Mouse (Mus musculus): ENCODE data around the gene Fam187b.

Gene Fam187b

DNA sequence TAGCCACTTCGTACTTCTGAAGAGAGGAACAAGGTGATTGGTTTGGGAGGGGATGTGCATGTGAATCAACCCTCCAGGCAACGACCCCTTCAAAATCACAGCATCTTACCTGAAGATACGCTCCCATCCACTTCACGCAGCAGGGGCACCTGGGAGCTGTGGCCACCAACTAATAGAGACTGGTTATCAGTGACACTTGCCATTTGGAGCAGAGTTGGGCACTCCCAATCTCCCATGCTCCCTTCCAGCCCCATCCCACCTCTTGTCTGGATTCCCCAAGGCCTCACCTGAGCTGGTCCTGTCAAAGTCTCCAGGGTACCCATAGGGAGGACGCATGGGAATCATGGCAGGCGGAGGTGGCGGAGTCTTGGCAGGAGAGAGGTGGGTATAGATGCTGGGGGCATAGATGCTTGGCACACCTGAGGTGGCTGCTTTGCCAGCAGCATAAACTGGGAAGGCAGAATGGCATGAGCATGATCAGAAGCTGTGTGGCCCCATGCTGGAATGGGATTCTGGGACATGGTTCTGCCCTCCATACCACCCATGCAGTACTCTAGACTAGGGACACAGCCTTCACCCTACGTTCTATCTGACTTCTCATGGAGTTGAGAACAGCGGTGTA lies 14.6 kb upstream of the Fam187b start:
- no peak for DNase-seq

DNA sequence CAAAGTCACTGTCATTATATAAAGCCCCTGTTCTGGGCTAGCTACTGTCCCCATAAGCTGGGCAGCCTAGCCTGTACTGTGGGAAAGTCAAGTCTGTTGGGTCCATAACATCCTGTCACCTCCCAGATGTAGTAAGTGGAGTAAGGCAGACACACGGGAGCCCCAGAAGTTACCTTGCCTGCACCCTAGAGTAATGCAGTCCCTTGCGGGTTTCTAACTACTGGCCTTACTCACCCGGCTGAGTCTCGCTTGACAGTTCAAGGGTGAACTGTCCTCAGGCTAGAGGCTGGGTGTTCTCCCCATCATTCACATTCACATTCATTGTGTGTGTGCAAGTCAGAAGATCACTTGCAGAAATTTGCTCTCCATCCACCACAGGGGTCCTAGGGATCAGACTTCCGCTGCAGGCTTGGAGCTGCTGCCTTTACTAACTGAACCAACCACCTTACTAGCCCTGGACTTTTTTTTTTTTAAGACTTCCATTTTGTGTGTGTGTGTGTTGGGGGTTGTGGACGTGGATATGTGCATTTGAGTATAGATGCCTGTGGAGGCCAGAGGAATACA lies 13.7 kb upstream of the Fam187b start:
- no peak for DNase-seq

DNA sequence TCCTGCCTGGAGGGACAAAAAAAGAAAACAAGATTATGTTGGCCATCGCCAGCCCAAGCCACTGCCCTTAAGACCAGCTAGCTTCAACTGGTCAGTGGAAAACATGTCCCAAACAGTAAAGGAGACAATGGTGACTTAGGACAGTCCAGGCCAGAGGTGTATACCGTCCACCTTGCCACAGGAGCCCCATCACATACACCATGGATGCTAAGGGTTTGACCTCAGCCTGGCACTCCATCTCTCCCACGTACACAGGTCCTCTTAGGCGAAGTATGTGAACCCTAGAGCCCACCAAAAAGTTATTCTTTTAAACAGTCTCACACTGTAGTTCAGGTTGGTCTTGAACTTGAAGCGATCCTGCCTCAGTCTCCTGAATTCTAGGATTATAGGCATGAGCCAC lies 10.7 kb upstream of the Fam187b start:
- DNase-seq: no peak

DNA sequence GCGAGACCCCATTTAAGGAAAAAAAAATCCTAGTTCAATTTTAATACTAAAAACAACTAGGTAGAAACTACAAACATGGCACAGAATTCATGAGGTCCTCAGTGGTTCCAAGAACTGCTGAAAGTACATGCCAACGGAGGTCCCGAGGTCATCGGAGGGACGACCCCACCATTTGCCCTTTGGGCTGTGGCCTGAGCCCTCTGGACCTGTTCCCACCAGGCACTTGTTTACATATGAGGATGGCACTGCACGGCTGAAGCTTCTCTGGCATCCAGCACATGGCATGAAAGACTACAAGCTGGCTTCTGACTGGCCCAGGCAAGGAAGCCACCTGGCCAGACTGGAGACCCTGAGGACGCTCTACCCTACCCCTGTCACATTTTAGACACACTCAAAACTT lies 9.2 kb upstream of the Fam187b start:
- DNase-seq: no peak

DNA sequence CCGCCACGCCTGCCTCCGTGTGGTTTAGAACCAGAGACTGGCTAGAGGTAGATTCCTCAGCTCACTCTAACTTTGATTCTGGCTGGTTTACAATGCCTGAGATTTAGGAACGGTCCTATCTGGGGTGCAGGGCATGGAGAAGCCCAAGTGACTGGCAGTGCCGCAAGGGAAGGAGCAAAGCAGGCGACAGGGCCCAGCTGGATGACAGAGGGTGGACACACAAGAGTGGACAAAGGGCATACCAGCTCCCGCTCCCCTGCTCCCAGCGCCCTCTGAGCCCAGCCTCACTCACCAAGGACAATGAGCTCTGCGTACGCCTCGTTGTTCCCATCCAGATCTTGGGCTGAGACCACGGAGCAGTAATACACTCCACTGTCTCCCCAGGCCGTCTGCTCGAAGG lies 7.9 kb upstream of the Fam187b start:
- no peak for DNase-seq

DNA sequence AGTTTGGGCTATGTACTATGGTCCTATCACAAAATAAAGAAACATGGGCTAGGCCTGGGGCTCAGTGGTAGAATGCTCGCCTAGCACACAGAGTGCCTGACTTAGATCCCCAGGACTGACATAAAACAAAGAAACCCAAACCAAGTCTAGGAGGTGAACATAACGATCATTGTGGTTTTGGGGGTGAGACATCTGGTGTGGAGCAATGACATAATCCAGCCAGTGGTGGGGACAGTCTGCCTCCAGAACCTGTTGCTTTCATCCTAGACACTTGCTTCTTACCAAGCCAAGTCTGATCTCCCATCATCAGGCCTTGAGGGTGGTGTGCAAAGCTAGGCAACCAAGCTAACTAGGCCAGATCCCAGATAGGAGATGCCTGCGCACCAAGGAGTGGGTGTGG lies 6.9 kb upstream of the Fam187b start:
- DNase-seq: no peak

DNA sequence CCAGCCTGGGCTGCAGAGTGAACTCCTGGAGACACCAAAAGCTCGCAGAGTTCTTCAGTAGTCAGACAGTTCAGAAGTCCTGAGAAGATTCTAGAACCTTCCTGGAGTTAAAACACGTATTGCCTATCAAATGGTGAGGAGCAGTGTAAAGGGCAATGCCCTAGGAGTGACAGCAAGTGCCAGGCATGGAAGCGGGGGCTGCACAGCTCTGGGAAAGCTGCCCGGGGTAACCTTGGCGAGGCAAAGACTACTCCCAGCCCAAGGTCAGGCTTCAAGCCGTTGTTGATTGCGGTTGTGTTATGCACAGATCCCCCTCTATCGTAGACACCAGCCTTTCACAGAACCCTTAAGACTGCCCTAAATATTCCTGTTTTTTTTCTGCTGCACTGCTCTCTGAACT lies 5.0 kb upstream of the Fam187b start:
- DNase-seq: no peak

DNA sequence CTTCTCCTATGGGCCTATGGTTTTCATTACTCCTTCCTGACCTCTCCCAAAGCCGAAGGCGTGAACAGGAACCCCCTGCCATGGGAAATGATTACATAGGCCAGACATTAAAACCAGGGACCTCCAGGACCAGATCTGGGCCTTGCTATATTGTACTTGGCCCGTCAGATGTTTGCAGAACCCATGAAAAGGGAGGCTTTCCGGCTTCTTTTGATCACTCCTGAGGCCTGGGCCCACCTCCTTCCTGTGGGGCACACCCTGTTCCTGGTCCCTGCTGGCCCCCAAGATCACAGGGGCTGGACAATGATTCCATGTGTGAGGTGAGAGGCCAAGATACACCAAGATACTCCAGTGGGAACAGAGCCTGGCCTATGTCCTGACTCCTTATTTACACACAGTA lies 4.4 kb upstream of the Fam187b start:
- no peak for DNase-seq

DNA sequence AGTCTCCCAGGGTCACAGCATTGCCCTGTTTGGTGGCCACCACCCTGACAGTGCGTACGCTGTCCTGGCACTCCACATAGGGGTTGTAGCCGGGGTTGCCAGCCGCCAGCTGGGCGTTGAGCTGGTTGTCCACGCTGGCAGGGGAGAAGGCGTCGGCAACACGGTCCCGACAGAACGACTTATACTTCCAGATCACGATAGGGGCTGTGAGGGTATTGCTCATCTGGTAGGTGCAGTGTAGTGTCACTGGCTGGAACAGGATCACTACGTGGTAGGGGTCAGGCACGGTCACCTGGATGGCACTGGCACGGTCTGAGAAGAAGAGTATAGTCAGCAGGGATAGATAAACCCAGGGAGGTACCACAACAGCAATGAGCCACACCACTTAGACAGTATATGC lies 1.7 kb upstream of the Fam187b start:
- no peak for DNase-seq

DNA sequence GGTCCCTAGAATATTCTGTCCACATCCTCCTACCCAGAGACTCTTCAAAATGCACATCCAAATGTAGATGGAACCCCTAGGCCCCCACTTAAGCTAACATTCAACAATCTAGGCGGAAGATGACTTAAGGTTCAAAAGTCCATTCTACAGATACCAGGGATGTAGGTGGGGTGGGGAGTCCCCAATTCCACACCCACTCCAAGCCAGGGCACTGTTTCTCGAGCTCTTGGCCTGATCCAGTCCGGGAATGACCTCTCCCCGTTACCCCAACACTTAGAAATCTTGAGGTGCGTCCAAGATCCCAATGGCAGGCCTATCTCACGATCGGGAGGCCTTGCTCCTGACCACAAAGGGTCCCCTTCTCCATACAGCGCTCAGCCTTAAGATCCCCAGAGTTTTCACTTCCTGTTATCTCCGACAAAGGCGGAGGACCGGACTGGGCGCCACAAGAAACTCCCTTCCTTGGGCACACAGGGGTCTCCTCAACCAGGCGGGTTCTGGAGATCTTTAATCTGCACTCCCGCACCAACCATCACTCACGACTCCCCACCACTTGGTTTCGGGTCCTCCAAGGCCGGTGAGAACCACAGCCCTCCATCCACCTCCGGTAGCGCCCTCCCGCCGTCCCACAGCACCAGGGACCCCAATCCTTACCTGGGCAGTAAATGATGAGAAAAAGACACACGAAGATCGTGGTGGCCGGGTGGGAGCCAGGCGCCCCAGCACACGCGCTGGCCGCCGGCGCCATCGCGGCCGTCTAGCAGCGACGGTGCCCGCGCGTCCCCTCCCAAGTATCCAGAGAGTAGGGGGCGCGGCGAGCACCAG lies 952 bp upstream of the Fam187b start:
- no peak for DNase-seq

DNA sequence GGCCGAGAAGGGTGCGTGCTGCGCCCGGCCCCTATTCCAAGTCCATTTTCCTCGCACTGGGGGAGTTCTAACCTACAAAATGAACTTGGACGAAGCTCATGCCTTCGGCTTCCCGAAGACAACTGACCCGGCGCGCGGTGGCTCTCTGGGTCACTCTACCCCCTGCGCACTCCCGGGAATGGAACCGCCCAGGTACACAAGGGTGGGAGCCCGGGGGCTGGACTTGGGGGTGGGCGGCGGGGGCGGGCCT lies 414 bp upstream of the Fam187b start, which contains the start of gene Lsr:
Gene Lsr (minus strand): TSS at position 214 of the 250 bp plus-strand sequence.
- no peak for DNase-seq

DNA sequence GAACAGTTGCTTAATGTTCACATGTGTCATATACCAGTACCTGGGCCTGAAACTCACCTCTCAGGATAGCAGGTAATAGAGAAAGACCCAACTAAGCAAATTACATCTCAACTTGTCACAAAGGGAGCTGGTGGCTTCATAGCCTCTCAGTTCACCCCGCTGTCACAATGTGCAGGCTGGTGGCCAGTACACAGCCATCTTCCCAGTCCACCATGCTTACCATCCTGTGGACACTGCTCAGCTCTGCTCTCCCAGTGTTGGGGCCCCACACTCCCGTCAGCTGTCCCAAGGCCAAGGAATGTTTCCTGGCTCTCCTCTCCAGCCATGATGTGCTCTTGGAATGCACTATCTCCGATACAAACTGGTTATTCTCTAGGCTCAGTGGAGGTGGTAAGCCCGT lies 8.1 kb downstream of the Fam187b start:
- no peak for DNase-seq

DNA sequence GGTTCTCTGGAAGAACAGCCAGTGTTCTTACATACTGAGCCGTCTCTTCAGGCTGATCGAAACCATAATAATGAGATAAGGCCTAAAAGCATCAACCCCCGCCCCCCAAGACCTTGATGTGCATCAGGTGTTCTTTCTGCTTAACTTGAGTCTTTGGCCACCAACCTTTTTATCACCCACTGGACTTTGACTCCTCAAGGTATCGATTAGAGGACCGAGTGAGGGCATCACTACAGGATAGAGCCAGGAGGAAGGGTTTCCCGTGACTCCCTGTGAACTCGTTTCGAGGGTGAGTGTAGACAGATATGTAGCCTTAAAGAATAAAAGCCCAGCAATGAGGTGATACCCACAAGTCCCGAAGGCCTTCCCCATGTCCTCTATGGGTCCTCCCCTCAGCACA lies 11.8 kb downstream of the Fam187b start:
- DNase-seq: no peak

DNA sequence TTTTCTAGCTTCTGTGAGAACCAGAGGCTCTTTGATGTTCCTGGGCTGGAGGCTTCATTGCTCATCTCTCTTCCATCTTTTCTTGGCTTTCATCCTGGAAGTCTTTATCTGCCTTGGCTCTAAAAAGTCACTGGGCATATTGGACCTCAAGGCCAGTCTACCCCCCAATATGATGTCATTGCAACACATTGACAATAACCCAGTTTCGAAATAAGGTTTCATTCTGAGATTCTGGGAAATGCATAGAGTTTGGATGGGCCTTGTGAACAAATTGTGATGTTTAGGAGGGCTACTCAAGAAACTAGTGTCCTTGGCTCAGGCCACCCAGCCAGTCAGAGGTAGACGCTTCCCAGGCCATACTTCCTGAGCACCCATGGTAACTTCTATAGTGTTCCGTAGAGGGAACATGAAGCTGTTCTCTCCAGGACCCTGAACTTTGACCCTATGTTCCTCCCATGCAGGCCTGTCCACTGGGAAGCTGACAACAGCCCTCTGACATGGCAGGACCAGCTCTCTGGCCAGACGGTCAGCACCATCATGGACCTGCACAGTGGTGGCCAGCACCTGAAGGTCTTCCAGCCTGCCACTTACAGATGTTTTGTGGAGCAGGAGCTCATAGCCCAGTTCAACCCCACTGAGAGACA lies 15.1 kb downstream of the Fam187b start:
- no peak for DNase-seq

DNA sequence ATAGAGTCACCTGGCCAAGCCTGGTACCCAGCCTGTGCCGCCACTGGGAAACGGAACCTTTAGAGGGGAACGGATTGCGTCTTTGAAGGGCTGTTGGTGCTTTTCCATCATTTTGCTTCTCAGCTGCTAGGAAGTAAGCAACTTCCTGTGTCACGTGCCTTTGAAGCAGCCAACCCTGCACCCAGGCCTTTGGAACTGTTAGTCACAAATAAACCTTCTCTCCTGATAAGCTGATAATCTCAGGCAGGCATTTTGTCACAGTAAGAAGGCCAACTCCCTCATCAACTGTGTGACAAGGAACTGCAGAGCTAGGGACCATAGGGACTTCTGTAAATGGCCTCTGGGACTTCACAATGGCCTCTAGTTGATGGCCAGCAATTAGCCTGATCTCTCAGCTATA lies 18.6 kb downstream of the Fam187b start:
- DNase-seq: no peak

DNA sequence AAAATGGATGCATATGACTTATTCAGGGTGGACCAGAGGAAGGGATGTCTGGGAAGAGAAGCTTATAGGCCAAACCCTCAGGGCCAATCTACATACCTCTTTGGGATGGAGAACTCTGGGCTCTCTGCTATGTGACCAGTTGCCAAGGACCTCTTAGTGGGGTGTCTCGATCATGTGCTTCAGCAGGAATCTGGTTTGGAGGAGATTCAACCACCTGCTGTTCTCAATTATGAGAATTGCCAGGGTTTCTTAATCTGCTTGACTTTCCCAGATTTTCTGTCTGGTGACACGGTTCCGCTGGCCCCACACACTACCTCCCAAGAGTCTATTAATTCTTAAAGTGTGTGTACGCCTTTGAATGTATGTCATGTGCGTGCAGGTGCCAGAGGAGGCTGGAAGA lies 20.4 kb downstream of the Fam187b start:
- peak; percentile 66 to 71 for DNase-seq

DNA sequence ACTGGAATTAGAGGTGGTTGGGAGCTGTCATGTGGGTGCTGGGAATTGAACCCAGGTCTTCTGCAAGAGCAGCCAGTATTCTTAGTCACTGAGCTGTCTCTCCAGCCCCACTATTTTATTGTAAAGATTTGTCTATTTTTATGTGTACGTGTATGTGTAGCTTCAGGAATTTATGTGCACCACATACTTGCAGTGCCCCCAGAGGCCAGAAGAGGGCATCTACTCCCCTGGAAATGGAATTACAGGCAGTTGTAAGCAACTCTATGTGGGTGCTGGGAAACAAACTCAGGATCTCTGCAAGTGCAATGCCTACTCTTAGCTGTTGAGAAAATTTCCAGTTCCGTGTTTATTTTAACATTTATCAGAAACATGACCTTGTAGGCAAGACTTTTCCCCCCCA lies 22.9 kb downstream of the Fam187b start:
- DNase-seq: no peak

DNA sequence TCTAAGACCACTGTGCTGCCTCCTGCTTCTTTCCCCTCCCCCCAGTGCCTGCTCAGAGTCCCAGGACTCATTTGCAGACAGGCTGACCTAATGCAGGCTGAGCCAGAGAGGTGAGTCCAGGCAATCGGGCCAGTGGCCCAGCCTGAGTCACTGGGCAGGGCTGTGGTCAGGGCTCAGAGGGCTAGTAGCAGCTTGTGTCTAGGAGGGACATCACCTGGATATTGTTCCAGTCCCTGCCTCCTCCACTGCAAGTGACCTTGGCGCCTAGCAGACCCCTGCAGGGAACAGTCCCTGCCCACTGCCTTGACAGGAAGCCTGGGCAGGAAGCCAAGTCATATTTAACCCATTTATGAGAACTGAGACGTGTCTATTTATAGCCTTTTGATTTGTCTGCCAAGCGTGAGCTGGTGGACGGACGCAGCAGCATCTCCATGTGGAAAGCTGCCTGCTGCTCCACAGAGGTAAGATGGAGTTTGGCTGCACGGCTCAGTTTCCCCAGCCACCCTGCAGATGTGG lies 27.0 kb downstream of the Fam187b start:
- DNase-seq: peak; percentile 87 to 92

DNA sequence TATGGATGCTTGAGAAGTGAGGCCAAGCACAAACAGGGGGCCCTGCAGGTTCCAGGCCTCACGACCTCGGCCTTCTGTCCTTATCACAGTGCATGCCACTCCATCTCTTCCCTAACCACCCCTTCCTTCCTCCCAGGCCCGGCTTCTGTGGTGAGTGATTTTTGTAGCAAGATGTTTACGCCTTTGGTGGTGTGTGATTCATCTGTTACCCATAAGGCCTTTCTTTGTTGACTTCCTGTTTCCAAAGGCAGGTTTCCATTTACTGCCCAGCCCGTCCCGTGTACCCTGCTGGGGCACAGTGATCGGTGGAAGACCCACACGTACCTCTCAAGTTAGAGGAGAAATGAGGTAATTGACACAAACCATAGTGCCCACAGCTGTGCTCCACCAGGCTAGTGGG lies 29.1 kb downstream of the Fam187b start:
- DNase-seq: no peak

DNA sequence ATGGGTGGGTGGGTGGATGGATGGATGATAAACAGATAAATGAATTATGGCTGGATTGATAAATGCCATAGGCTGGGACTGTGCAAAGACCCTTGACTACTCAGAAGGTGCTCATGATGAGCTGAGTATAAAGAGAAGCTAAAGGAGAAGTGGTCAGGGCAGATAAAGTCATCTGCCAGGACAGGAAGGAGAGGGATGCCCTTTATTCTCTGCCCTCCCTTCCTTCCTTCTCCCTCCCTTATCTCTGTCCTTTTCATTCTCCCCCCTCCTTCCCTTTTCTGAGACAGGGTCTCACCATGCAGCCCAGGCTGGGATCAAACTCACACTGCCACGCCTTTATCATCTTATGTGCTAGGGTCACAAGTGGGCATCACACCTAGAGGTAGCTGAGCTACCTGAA lies 34.2 kb downstream of the Fam187b start:
- DNase-seq: no peak

DNA sequence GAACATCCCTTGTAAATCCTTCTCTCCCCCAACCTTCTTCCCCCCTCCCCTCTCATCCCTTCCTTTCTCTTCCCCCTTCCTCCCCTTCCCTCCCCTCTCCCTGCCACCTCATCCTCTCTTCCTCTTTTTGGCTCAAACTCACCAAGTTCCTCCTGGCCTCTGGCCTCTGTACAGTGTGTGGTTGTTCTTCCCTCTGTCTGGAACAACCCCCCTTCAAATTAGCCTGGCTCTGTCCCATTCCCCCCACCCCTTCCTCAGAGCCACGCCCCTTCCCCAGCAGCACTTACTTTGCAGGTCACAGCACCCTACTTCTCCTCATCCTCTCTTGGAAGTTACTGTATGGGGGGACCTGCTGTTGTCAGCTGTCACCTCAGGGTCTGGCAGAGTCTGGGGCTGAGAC lies 34.6 kb downstream of the Fam187b start:
- no peak for DNase-seq

DNA sequence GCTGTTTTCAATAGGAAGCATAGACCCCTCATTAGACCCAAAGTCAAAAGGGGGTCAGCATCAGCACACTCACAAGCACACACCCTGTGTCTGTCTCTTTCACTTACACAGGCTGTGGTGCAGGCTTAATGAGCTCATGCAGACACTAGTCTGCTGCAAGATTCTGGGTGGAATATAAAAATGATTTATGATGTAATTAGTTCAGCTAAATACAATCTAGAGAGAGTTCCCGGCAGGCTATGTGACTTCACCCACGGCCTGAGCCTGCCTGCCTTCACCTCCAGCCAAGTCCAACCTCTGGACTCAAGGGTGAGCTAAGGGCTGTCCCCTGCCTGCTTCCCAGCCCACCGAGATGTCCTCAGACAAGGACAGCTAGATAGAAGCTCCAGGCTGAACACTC lies 35.3 kb downstream of the Fam187b start:
- no peak for DNase-seq

DNA sequence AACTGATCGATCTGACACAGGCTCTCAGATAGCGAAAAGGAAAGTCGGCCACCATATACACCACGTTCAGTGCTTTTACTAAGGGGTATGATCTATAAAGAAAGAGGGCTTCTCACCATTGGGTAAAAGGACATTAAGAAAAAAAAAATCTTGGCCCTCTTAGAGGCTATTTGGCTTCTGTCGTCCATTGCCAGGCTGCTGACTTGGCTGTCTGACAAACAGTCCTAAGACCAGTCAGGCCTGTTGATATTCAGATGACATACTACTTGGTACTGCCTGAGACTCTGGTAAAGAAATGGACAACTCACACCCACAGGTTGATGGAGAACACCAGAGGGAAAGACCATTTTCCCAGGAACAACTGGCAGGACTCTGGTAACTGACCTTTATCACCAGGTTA lies 39.4 kb downstream of the Fam187b start:
- DNase-seq: peak; percentile 66 to 73
